Mouse (Mus musculus) cerebellum, postnatal 4 days (tissue): ENCODE results near the gene Galm.
"Not testable (repeated sequence)": the region's sequence is repeated elsewhere in the genome, so short reads cannot be mapped to it uniquely, and the experiment has no call there.

ENCODE experiments used
- DNase-seq, 2 experiments: peaks; one replicate each; pipeline ENCODE4 v3.0.0; 2022; ENCODE audit warnings: low spot score in 2 of 2, mixed read lengths in 1 of 2

The Galm gene

GRCm38 (mm10) chr17:80165741-80166140 lies 38.5 kb downstream of the Galm start:
- DNase-seq = peak in 1 of 2 experiments; percentile 44

GRCm38 (mm10) chr17:80166346-80166745 lies 39.1 kb downstream of the Galm start:
- no peak for DNase-seq

- no peak for DNase-seq
Measured at GRCm38 (mm10) chr17:80167436-80167835, 40.2 kb downstream of the Galm start.

- no peak for DNase-seq
Measured at GRCm38 (mm10) chr17:80167851-80168251, 40.6 kb downstream of the Galm start.

GRCm38 (mm10) chr17:80168425-80169182 lies 41.3 kb downstream of the Galm start:
- peak in 1 of 2 experiments; percentile 39 for DNase-seq

- no peak for DNase-seq
Measured at GRCm38 (mm10) chr17:80169792-80170191, 42.5 kb downstream of the Galm start.

- no peak for DNase-seq
Measured at GRCm38 (mm10) chr17:80170951-80171350, 43.7 kb downstream of the Galm start.

- DNase-seq = no peak
Measured at GRCm38 (mm10) chr17:80171948-80172347, 44.7 kb downstream of the Galm start.

GRCm38 (mm10) chr17:80172761-80173160 lies 45.5 kb downstream of the Galm start:
- no peak for DNase-seq

- DNase-seq = no peak
Measured at GRCm38 (mm10) chr17:80173708-80174107, 46.4 kb downstream of the Galm start.

GRCm38 (mm10) chr17:80174146-80174545 lies 46.9 kb downstream of the Galm start:
- DNase-seq = no peak

- DNase-seq = no peak
Measured at GRCm38 (mm10) chr17:80174699-80175385, 47.6 kb downstream of the Galm start.

- DNase-seq = no peak
Measured at GRCm38 (mm10) chr17:80175386-80175739, 48.1 kb downstream of the Galm start.

- no peak for DNase-seq
Measured at GRCm38 (mm10) chr17:80175966-80176365, 48.7 kb downstream of the Galm start.

GRCm38 (mm10) chr17:80178846-80179245 lies 51.6 kb downstream of the Galm start:
- DNase-seq = not testable (repeated sequence)

GRCm38 (mm10) chr17:80179959-80180358 lies 52.7 kb downstream of the Galm start:
- peak; percentile 58 to 74 for DNase-seq

- no peak for DNase-seq
Measured at GRCm38 (mm10) chr17:80180468-80180867, 53.2 kb downstream of the Galm start.

GRCm38 (mm10) chr17:80183615-80184014 lies 56.3 kb downstream of the Galm start:
- DNase-seq = no peak

- no peak for DNase-seq
Measured at GRCm38 (mm10) chr17:80193075-80193474, 65.8 kb downstream of the Galm start.

GRCm38 (mm10) chr17:80199160-80199778 lies 72.0 kb downstream of the Galm start:
- no peak for DNase-seq

- no peak for DNase-seq
Measured at GRCm38 (mm10) chr17:80205657-80206056, 78.4 kb downstream of the Galm start.

- peak in 1 of 2 experiments; percentile 59 for DNase-seq
Measured at GRCm38 (mm10) chr17:80206301-80206670, 79.0 kb downstream of the Galm start.
